Mouse (Mus musculus) embryonic fibroblast, embryonic 13.5 days (primary cell): ENCODE measurements around the gene Defa2. TPM values are rescaled to one million over a fixed set of nuclear protein-coding genes. Genes with fewer than 3 reads are reported as not detected.
"Not testable (repeated sequence)": the region's sequence is repeated elsewhere in the genome, so short reads cannot be mapped to it uniquely, and the experiment has no call there.

ENCODE experiments used
- H3K27ac ChIP-seq: 2 replicates; pipeline ENCODE4 v1.5.1; 2012; ENCODE audit warnings: low read length, control low read depth, inconsistent platforms; ENCODE audit not compliant: insufficient read depth
- H3K4me1 ChIP-seq: 2 replicates; pipeline ENCODE4 v1.6.1; 2011; ENCODE audit warnings: low read length; ENCODE audit not compliant: control insufficient read depth, insufficient read depth
- H3K4me3 ChIP-seq: 2 replicates; pipeline ENCODE4 v1.5.1; 2011; ENCODE audit warnings: mild to moderate bottlenecking, control low read depth, low read length; ENCODE audit not compliant: insufficient read depth
- polyA plus RNA-seq: library from polyadenylated mRNA; stranded (reverse); fragments of >200 nt; gene quantifications from 2 replicates; pipeline ENCODE4 v1.2.4, GENCODE M21; 2011; ENCODE audit warnings: low read depth; ENCODE audit not compliant: missing spikeins, insufficient read length

The Defa2 gene
- not detected in 2 replicates for polyA plus RNA-seq

DNA sequence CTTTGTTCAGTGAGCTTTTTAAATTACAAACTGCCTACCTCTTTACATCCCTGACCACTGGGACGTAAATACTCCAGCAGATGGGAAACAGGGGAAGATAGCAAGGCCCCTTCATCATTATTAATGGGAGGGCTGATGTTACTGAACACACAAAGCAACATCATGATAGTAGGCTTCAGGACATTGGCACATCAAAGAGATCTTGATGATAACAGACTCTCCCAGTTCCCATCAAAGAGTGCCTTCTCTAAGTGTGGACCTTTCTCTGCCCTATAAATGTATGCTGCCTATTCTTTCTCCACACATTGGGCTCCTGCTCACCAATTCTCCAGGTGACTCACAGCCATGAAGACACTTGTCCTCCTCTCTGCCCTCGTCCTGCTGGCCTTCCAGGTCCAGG, at the start of gene Defa2:
Gene Defa2, plus strand, starts transcription at position 301 of the 400 bp plus-strand sequence.
- H3K4me3 ChIP-seq, H3K27ac ChIP-seq, H3K4me1 ChIP-seq: not testable (repeated sequence)

DNA sequence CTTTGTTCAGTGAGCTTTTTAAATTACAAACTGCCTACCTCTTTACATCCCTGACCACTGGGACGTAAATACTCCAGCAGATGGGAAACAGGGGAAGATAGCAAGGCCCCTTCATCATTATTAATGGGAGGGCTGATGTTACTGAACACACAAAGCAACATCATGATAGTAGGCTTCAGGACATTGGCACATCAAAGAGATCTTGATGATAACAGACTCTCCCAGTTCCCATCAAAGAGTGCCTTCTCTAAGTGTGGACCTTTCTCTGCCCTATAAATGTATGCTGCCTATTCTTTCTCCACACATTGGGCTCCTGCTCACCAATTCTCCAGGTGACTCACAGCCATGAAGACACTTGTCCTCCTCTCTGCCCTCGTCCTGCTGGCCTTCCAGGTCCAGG, 13.2 kb downstream of the Defa2 start, which contains the start of gene Defa33:
Gene Defa33, plus strand, starts transcription at position 301 of the 400 bp plus-strand sequence.
- not testable (repeated sequence) for H3K4me3 ChIP-seq, H3K27ac ChIP-seq, H3K4me1 ChIP-seq

DNA sequence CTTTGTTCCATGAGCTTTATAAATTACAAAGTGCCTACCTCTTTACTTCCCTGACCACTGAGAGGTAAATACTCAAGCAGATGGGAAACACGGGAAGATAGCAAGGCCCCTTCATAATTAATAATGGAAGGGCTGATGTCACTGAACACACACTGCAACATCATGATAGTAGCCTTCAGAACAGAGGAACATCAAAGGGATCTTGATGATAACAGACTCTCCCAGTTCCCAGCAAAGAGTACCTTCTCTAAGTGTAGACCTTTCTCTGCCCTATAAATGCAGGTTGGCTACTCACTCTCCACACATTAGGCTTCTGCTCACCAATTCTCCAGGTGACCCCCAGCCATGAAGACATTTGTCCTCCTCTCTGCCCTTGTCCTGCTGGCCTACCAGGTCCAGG, 48.8 kb downstream of the Defa2 start, which contains the start of gene Defa36:
Gene Defa36, plus strand, starts transcription at position 301 of the 400 bp plus-strand sequence.
- not testable (repeated sequence) for H3K27ac ChIP-seq, H3K4me1 ChIP-seq, H3K4me3 ChIP-seq

Other genes with a start within 250 kb of the Defa2 start
- not detected in 2 replicates for gene Defa30, start 243.9 kb upstream of the Defa2 start, polyA plus RNA-seq
- gene Defa22, start 216.2 kb upstream of the Defa2 start, polyA plus RNA-seq = not detected in 2 replicates
- not detected in 2 replicates for gene Defa31, start 186.9 kb upstream of the Defa2 start, polyA plus RNA-seq
- not detected in 2 replicates for gene Gm15293, start 177.0 kb upstream of the Defa2 start, polyA plus RNA-seq
- gene Gm15292, start 128.8 kb upstream of the Defa2 start, polyA plus RNA-seq = not detected in 2 replicates
- not detected in 2 replicates for gene Defa27, start 63.0 kb upstream of the Defa2 start, polyA plus RNA-seq
- gene Defa29, start 51.5 kb upstream of the Defa2 start, polyA plus RNA-seq = not detected in 2 replicates
- gene Defa33, start 13.3 kb downstream of the Defa2 start, polyA plus RNA-seq = not detected in 2 replicates
- gene Defa36, start 48.9 kb downstream of the Defa2 start, polyA plus RNA-seq = not detected in 2 replicates
- gene Gm7849, start 78.0 kb downstream of the Defa2 start, polyA plus RNA-seq = not detected in 2 replicates
- gene Defa20, start 130.7 kb downstream of the Defa2 start, polyA plus RNA-seq = not detected in 2 replicates
- gene Defa32, start 150.5 kb downstream of the Defa2 start, polyA plus RNA-seq = not detected in 2 replicates
- gene Defa37, start 186.9 kb downstream of the Defa2 start, polyA plus RNA-seq = not detected in 2 replicates
- not detected in 2 replicates for gene Defa28, start 204.5 kb downstream of the Defa2 start, polyA plus RNA-seq
- gene Gm7861, start 216.0 kb downstream of the Defa2 start, polyA plus RNA-seq = not detected in 2 replicates
- not detected in 2 replicates for gene Defa26, start 239.7 kb downstream of the Defa2 start, polyA plus RNA-seq